Mouse (Mus musculus): Measurements from ENCODE around the gene Mb21d2.

DNA sequence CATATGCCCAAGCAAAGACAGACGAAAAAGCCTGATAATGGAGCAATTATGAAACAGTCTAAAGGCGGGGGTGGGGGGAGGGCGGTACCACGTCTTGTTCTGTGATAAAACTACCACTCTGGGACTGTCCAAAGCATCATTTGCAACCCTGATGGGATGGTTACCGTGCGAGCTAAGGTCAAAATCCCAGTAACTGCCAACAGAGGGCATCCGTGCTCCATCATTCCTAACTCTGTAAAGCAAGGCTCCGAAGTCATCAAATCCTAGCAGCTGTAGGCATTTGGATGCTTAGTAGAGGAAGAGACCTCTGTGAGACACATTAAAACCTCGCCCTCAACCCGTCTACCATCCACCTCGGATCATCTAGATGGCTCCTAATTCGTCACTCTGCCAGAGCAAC is 91.5 kb downstream of the Mb21d2 start:
- TF ChIP-seq POLR2A (IDR thresholded peaks at IDR 0.05; ENCODE audit: low read depth, low read length) (no peak), CTCF (IDR thresholded peaks at IDR 0.05; ENCODE audit: borderline replicate concordance, insufficient read depth, low read length) (peak; percentile 74; the same call in 1 of the 2 replicates)
